Mouse (Mus musculus) liver, embryonic 16.5 days (tissue): ENCODE results near the gene Scd2. TPM values are rescaled to one million over a fixed set of nuclear protein-coding genes. Genes with fewer than 3 reads are reported as not detected.

Source experiments
- ATAC-seq: fragments of 200-750 bp; cut with Nextera tagmentation; 2 replicates; pipeline ENCODE4 v1.8.0; 2017; ENCODE audit warnings: low read depth, mild to moderate bottlenecking, moderate number of reproducible peaks, moderate library complexity
- H3K27ac ChIP-seq: fragments of 300-500 bp; sonication (generic); 2 replicates; pipeline ENCODE4 v1.5.1; 2014; ENCODE audit warnings: mild to moderate bottlenecking, low read length
- H3K27me3 ChIP-seq: fragments of 300-500 bp; sonication (generic); 2 replicates; pipeline ENCODE4 v1.6.1; 2014; ENCODE audit warnings: low read depth, low read length, mixed read lengths; ENCODE audit not compliant: control insufficient read depth, insufficient read depth
- H3K36me3 ChIP-seq: fragments of 300-500 bp; sonication (generic); 2 replicates; pipeline ENCODE4 v1.6.1; 2014; ENCODE audit warnings: mild to moderate bottlenecking; ENCODE audit not compliant: control insufficient read depth, insufficient read depth
- H3K4me1 ChIP-seq: fragments of 300-500 bp; sonication (generic); 2 replicates; pipeline ENCODE4 v1.6.1; 2014; ENCODE audit warnings: low read depth, low read length, mixed read lengths; ENCODE audit not compliant: control insufficient read depth
- H3K4me2 ChIP-seq: fragments of 300-500 bp; sonication (generic); 2 replicates; pipeline ENCODE4 v1.6.1; 2014; ENCODE audit warnings: low read depth, low read length, mixed read lengths
- H3K4me3 ChIP-seq: fragments of 300-500 bp; sonication (generic); 2 replicates; pipeline ENCODE4 v1.5.1; 2014; ENCODE audit warnings: low read depth, mild to moderate bottlenecking, low read length
- H3K9ac ChIP-seq: fragments of 300-500 bp; sonication (generic); 2 replicates; pipeline ENCODE4 v1.6.1; 2014; ENCODE audit warnings: low read depth, low read length
- H3K9me3 ChIP-seq: fragments of 300-500 bp; sonication (generic); replicated peaks from 2 replicates; pipeline ENCODE4 v1.6.1; 2016; ENCODE audit warnings: low read length; ENCODE audit not compliant: control insufficient read depth
- WGBS: fragments of 180-500 bp; shearing (Covaris S2); extraction: QIAGEN DNeasy Blood & Tissue Kit; methylation state at CpG from one replicate; pipeline ENCODE4 v1.1.7; 2014; ENCODE audit not compliant: insufficient replicate concordance; 5-methylcytosine and 5-hydroxymethylcytosine counted together
- polyA plus RNA-seq: library from polyadenylated mRNA; unstranded; fragments of >200 nt; fragmentation: Nextera tagmentation; extraction: Ambion mirVana; gene quantifications from 2 replicates; pipeline ENCODE4 v1.2.1, GENCODE M21; 2015

Gene Scd2
- polyA plus RNA-seq, 1 experiment from 2014 or later, result 147 TPM

GRCm38 (mm10) chr19:44297862-44298261, 4.4 kb downstream of the Scd2 start:
- 69% methylated on average over 9 of the region's 9 CpGs for WGBS
- no peak for ATAC-seq
- H3K36me3 ChIP-seq, result peaks cover 31% of the 10 kb centered on the region
- H3K9me3 ChIP-seq, result no peaks in the 10 kb centered on the region
- H3K27ac ChIP-seq, result peak overlapping the region; percentile 3
- peak overlapping the region; percentile 79 for H3K4me3 ChIP-seq
- H3K4me1 ChIP-seq, result peaks cover 83% of the 10 kb centered on the region
- no peaks in the 10 kb centered on the region for H3K27me3 ChIP-seq
- H3K9ac ChIP-seq, result peak overlapping the region; percentile 26; the same call in 1 of the 2 replicates
- H3K4me2 ChIP-seq, result peak overlapping the region; percentile 91

DNA sequence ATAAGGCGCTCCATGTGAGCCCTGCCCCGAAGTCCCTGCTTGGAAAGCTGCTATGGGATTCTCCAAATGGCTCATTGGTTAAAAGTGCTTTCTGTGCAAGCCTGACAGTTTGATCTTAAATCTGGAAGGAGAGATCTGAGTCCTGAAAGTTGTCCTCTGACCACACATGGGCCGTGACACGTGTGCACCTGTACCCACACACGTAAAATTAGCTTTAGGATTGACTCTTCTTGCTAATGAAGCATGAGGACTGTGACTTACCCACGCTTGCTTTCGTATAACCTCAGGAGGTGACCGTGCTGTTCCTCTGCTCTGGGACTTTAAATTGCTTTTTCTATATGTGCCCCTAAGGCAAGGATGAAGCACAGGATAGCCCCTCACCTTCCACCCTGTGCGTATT, 5.6 kb downstream of the Scd2 start:
- Histone ChIP-seq H3K4me3 (peak overlapping the region; percentile 79), H3K27ac (no peak overlapping the region; the same call in 1 of the 2 replicates), H3K4me1 (peaks cover 79% of the 10 kb centered on the region), H3K36me3 (peaks cover 42% of the 10 kb centered on the region), H3K9ac (peak overlapping the region; percentile 4; the same call in 1 of the 2 replicates), H3K9me3 (no peaks in the 10 kb centered on the region), H3K27me3 (no peaks in the 10 kb centered on the region), H3K4me2 (peak overlapping the region; percentile 91)
- 81% methylated on average over 9 of the region's 9 CpGs for WGBS
- ATAC-seq, result no peak

DNA sequence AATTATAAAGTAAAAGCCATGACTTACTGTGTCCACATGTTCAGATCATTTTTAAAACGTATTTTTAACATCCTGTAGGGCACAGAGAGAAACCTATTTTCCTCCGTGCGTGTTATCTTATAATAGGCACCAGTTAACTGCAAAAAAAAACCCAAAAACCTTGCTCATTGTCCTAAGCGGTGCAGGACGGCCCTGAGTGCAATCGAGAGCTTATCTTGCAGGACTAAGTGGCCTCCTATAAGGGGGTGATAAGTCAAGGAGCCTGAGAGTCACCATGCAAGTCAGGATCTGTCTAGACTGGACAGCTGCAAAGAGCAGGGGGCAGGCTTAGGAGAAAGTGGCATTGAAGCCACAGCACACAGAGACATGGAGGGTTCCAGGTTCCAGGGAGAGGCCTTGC, 6.4 kb downstream of the Scd2 start:
- Histone ChIP-seq H3K36me3 (peaks cover 50% of the 10 kb centered on the region), H3K9ac (peak overlapping the region; percentile 33; the same call in 1 of the 2 replicates), H3K4me2 (peak overlapping the region; percentile 53), H3K27ac (peak overlapping the region; percentile 53), H3K4me3 (no peak overlapping the region), H3K4me1 (peaks cover 75% of the 10 kb centered on the region), H3K27me3 (no peaks in the 10 kb centered on the region), H3K9me3 (no peaks in the 10 kb centered on the region)
- 14% methylated on average over 6 of the region's 6 CpGs for WGBS
- peak; percentile 39 for ATAC-seq

- H3K27ac ChIP-seq, result peak overlapping the region; percentile 72
- no peak for ATAC-seq
- H3K27me3 ChIP-seq, result no peaks in the 10 kb centered on the region
- H3K36me3 ChIP-seq, result peaks cover 55% of the 10 kb centered on the region
- H3K4me2 ChIP-seq, result 0 out of 2 replicates have a peak overlapping the region, but pooled peaks have one; percentile 48
- H3K9ac ChIP-seq, result peak overlapping the region; percentile 33; the same call in 1 of the 2 replicates
- H3K9me3 ChIP-seq, result no peaks in the 10 kb centered on the region
- WGBS, result 54% methylated on average over 7 of the region's 7 CpGs
- peaks cover 68% of the 10 kb centered on the region for H3K4me1 ChIP-seq
- H3K4me3 ChIP-seq, result no peak overlapping the region
These were observed 7.0 kb downstream of the Scd2 start for GRCm38 (mm10) chr19:44300520-44300919.

DNA sequence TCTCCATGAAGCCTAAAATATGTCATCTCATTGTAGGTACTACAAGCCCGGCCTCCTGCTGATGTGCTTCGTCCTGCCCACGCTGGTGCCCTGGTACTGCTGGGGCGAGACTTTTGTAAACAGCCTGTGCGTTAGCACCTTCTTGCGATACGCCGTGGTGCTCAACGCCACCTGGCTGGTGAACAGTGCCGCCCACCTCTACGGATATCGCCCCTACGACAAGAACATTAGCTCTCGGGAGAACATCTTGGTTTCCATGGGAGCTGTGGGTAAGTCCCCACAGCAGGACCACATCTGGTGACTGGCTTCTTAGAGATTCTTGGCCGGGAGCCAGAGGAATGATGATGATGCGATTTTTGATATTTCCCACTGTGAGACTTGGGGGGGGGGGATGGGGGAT, 7.7 kb downstream of the Scd2 start:
- Histone ChIP-seq H3K4me3 (no peak overlapping the region), H3K9me3 (no peaks in the 10 kb centered on the region), H3K9ac (no peak overlapping the region), H3K4me1 (peaks cover 63% of the 10 kb centered on the region), H3K4me2 (peak overlapping the region; percentile 48), H3K36me3 (peaks cover 57% of the 10 kb centered on the region), H3K27ac (peak overlapping the region; percentile 72), H3K27me3 (no peaks in the 10 kb centered on the region)
- 72% methylated on average over 16 of the region's 16 CpGs for WGBS
- peak; percentile 33; the same call in 1 of the 2 replicates for ATAC-seq

GRCm38 (mm10) chr19:44301671-44302305, 8.3 kb downstream of the Scd2 start:
- H3K27me3 ChIP-seq, result no peaks in the 10 kb centered on the region
- H3K9me3 ChIP-seq, result no peaks in the 10 kb centered on the region
- H3K9ac ChIP-seq, result no peak overlapping the region
- H3K36me3 ChIP-seq, result peaks cover 62% of the 10 kb centered on the region
- peak overlapping the region; percentile 72 for H3K27ac ChIP-seq
- H3K4me2 ChIP-seq, result peak overlapping the region; percentile 48
- ATAC-seq, result peak; percentile 63
- WGBS, result 28% methylated on average over 9 of the region's 9 CpGs
- H3K4me3 ChIP-seq, result peak overlapping the region; percentile 13; the same call in 1 of the 2 replicates
- H3K4me1 ChIP-seq, result peaks cover 57% of the 10 kb centered on the region

DNA sequence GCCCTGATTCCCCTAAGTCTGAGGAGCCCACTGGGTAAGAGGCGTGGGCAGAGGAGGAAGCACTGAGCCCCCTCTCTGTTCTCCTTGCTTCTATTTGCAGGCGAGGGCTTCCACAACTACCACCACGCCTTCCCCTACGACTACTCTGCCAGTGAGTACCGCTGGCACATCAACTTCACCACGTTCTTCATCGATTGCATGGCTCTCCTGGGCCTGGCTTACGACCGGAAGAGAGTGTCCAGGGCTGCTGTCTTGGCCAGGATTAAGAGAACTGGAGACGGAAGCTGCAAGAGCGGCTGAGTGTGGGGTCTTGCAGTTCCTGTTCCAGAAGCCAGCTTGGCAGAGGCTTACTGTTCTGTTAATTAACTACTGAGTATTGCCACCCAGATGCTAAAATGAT, 9.4 kb downstream of the Scd2 start:
- Histone ChIP-seq H3K4me2 (no peak overlapping the region), H3K36me3 (peaks cover 64% of the 10 kb centered on the region), H3K27me3 (no peaks in the 10 kb centered on the region), H3K9ac (no peak overlapping the region), H3K9me3 (no peaks in the 10 kb centered on the region), H3K4me3 (no peak overlapping the region), H3K27ac (no peak overlapping the region), H3K4me1 (peaks cover 50% of the 10 kb centered on the region)
- no peak for ATAC-seq
- 84% methylated on average over 11 of the region's 11 CpGs for WGBS

DNA sequence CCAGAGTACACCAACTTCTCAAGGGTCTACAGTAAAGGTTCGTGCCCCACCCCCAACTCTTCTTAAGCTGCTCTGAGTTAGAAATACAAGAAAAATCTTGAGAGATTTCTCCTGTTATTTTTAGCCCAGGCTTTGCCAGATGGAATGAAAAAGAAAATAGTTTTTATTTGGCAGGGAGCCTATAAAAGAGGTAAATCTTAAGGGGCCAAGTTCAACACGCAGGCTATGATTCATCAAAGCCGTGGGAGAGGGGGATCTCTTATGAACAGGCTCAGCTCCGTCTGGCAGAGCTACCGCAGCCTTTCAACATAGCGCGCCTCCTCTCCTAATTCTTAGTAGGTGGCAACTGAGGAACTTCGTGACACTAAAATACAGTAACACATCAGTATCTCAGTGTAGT, 10.0 kb downstream of the Scd2 start:
- Histone ChIP-seq H3K36me3 (peaks cover 60% of the 10 kb centered on the region), H3K4me1 (peaks cover 44% of the 10 kb centered on the region), H3K9ac (no peak overlapping the region), H3K4me2 (no peak overlapping the region), H3K27me3 (no peaks in the 10 kb centered on the region), H3K9me3 (no peaks in the 10 kb centered on the region), H3K27ac (no peak overlapping the region), H3K4me3 (no peak overlapping the region)
- WGBS, result 83% methylated on average over 8 of the region's 8 CpGs
- no peak for ATAC-seq

DNA sequence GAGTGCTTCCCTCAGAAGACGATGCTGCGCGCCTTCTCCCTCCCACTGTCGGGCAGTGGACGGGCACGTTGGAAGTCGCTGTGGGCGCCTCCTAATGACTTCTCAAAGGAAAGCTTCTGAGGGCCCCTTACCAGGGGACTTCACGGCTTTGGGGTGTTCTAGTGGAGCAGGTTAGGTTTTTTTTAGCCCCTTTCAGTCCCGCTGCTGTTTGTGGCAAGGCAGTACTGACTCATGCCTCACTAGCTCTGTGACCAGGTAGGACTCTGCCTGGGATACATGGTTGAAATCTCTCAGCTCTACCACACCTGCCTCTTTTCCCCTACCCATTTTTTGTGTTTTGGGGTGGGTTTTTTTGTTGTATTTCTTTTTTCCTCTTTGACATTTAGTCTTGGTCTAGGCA, 10.9 kb downstream of the Scd2 start:
- H3K27ac ChIP-seq, result no peak overlapping the region
- no peak for ATAC-seq
- no peaks in the 10 kb centered on the region for H3K9me3 ChIP-seq
- H3K4me2 ChIP-seq, result no peak overlapping the region
- no peak overlapping the region for H3K4me3 ChIP-seq
- 84% methylated on average over 10 of the region's 10 CpGs for WGBS
- no peak overlapping the region for H3K9ac ChIP-seq
- H3K36me3 ChIP-seq, result peaks cover 60% of the 10 kb centered on the region
- no peaks in the 10 kb centered on the region for H3K27me3 ChIP-seq
- H3K4me1 ChIP-seq, result peaks cover 35% of the 10 kb centered on the region
